ENCODE assay signal across 11 mouse cellular contexts in the genomic region with DNA sequence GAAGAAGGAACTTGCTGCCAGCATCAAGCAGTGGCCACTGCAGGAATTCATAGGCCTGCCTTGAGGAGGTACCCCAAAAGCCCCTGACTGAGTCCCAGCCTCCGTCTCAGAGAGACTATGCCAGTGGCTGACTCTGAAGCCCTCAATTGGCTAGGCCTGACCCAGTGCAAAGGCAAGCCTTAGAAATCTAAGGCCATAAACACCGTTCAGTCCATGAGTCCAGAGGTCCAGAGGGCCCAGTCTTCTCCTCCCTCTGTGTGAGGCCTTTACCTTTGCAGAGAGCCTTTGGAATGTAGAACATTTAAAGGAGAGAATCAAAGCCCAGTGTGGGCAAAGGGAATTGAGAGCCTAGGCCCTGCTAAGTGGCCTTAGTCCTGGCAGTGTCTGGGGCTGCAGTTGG.
DNase-seq lines count a peak whose midpoint lies in the region; ATAC-seq and TF ChIP-seq lines count a peak whose summit lies in the region.
"Had no signal": no experiment of that assay in that cellular context is flagged by ENCODE, and none has a peak within 500 bp of the region (broad histone marks: within the 10 kb centered on the region; RNA-seq: fewer than 3 reads in every experiment).

No protein-coding gene starts in this region.

- no peak for ATAC-seq in heart, embryonic 13.5 days (ENCODE audit: extremely low read depth, insufficient number of reproducible peaks, low FRiP score, low TSS enrichment)
- ATAC-seq in lung, postnatal 0 days, result no peak
- no peak for ATAC-seq in kidney, embryonic 14.5 days (ENCODE audit: low FRiP score, low TSS enrichment)
- ATAC-seq in stomach, embryonic 14.5 days (ENCODE audit: insufficient number of reproducible peaks, insufficient read depth, low FRiP score, low read depth), result no peak

- TF ChIP-seq CTCF in lung, postnatal 0 days (IDR thresholded peaks at IDR 0.05), result no peak

- 72% methylated on average over 2 of the region's 2 CpGs for WGBS in heart, embryonic 13.5 days
- 69% methylated on average over 2 of the region's 2 CpGs for WGBS in lung, postnatal 0 days
- WGBS in kidney, embryonic 14.5 days, result 77% methylated on average over 2 of the region's 2 CpGs
- 83% methylated on average over 2 of the region's 2 CpGs for WGBS in stomach, embryonic 14.5 days

- no peak overlapping the region for H3K9ac ChIP-seq in heart, embryonic 13.5 days
- no peak overlapping the region for H3K9ac ChIP-seq in lung, postnatal 0 days (replicated peaks; ENCODE audit: low read depth)
- no peak overlapping the region for H3K9ac ChIP-seq in kidney, embryonic 14.5 days (ENCODE audit: low read depth, low read length)
- no peak overlapping the region for H3K9ac ChIP-seq in stomach, embryonic 14.5 days (replicated peaks; ENCODE audit: low read depth, low read length)
- H3K9ac ChIP-seq: hindbrain, embryonic 13.5 days had no signal

- TF ChIP-seq EP300 in lung, postnatal 0 days (IDR thresholded peaks at IDR 0.05), result no peak

- H3K9me3 ChIP-seq in heart, embryonic 13.5 days, result no peaks in the 10 kb centered on the region
- no peaks in the 10 kb centered on the region for H3K9me3 ChIP-seq in lung, postnatal 0 days (ENCODE audit: low read length)
- H3K9me3 ChIP-seq in kidney, embryonic 14.5 days (ENCODE audit: control insufficient read depth, low read length), result no peaks in the 10 kb centered on the region
- no peaks in the 10 kb centered on the region for H3K9me3 ChIP-seq in stomach, embryonic 14.5 days (ENCODE audit: control insufficient read depth, low read depth, low read length)
- H3K9me3 ChIP-seq: hindbrain, embryonic 13.5 days had no signal

- H3K27ac ChIP-seq in heart, embryonic 13.5 days (replicated peaks), result peak overlapping the region; percentile 85
- 0 out of 2 replicates have a peak overlapping the region, but pooled peaks have one; percentile 39 for H3K27ac ChIP-seq in lung, postnatal 0 days (ENCODE audit: low read length)
- peak overlapping the region; percentile 44; the same call in 1 of the 2 replicates for H3K27ac ChIP-seq in kidney, embryonic 14.5 days (ENCODE audit: low read depth, low read length)
- H3K27ac ChIP-seq in stomach, embryonic 14.5 days (ENCODE audit: low read length), result peak overlapping the region; percentile 21; the same call in 1 of the 2 replicates
- H3K27ac ChIP-seq: hindbrain, embryonic 13.5 days; left cerebral cortex, adult 2 months had no signal

- H3K4me1 ChIP-seq in heart, embryonic 13.5 days, result peaks cover 57% of the 10 kb centered on the region
- H3K4me1 ChIP-seq in lung, postnatal 0 days (ENCODE audit: insufficient read depth, low read depth, low read length), result peaks cover 17% of the 10 kb centered on the region
- H3K4me1 ChIP-seq in kidney, embryonic 14.5 days (ENCODE audit: control insufficient read depth, insufficient read depth, low read length), result peaks cover 32% of the 10 kb centered on the region; the same call in 1 of the 2 replicates
- peaks cover 39% of the 10 kb centered on the region for H3K4me1 ChIP-seq in stomach, embryonic 14.5 days (ENCODE audit: control insufficient read depth, insufficient read depth, low read length)

- H3K27me3 ChIP-seq in heart, embryonic 13.5 days (replicated peaks), result peaks cover 65% of the 10 kb centered on the region
- no peaks in the 10 kb centered on the region for H3K27me3 ChIP-seq in lung, postnatal 0 days (replicated peaks; ENCODE audit: insufficient read depth, low read length)
- H3K27me3 ChIP-seq in kidney, embryonic 14.5 days (ENCODE audit: control insufficient read depth, insufficient read depth, low read length), result no peaks in the 10 kb centered on the region
- no peaks in the 10 kb centered on the region for H3K27me3 ChIP-seq in stomach, embryonic 14.5 days (ENCODE audit: control insufficient read depth, insufficient read depth, low read length)
- H3K27me3 ChIP-seq: hindbrain, embryonic 13.5 days had no signal

- DNase-seq in heart, adult 8-10 months (ENCODE audit: low spot score), result no peak
- DNase-seq in lung, postnatal 0 days (ENCODE audit: low spot score), result no peak
- no peak for DNase-seq in lung, postnatal 36 days
- DNase-seq in thymus, postnatal 10 days (ENCODE audit: low spot score in 2 of 2), result no peak
- DNase-seq in adrenal gland, postnatal 25 days, result no peak
- DNase-seq: cerebellum, adult 18-20 months had no signal

- H3K36me3 ChIP-seq in heart, embryonic 13.5 days, result no peaks in the 10 kb centered on the region
- H3K36me3 ChIP-seq in lung, postnatal 0 days (ENCODE audit: insufficient read depth, low read length), result no peaks in the 10 kb centered on the region
- H3K36me3 ChIP-seq in kidney, embryonic 14.5 days (ENCODE audit: control insufficient read depth, insufficient read depth, low read length), result peaks cover 5% of the 10 kb centered on the region; the same call in 1 of the 2 replicates
- peaks cover 6% of the 10 kb centered on the region; the same call in 1 of the 2 replicates for H3K36me3 ChIP-seq in stomach, embryonic 14.5 days (ENCODE audit: control insufficient read depth, insufficient read depth, low read length)
- H3K36me3 ChIP-seq: hindbrain, embryonic 13.5 days had no signal

- H3K4me2 ChIP-seq in heart, embryonic 13.5 days, result no peak overlapping the region
- no peak overlapping the region for H3K4me2 ChIP-seq in lung, postnatal 0 days (replicated peaks; ENCODE audit: low read depth, low read length)
- H3K4me2 ChIP-seq in kidney, embryonic 14.5 days (replicated peaks; ENCODE audit: low read depth, low read length), result no peak overlapping the region
- H3K4me2 ChIP-seq in stomach, embryonic 14.5 days (replicated peaks; ENCODE audit: low read depth, low read length), result no peak overlapping the region
- H3K4me2 ChIP-seq: hindbrain, embryonic 13.5 days had no signal

- H3K4me3 ChIP-seq in heart, embryonic 13.5 days, result no peak overlapping the region
- no peak overlapping the region for H3K4me3 ChIP-seq in lung, postnatal 0 days (ENCODE audit: low read depth, low read length)
- no peak overlapping the region for H3K4me3 ChIP-seq in kidney, embryonic 14.5 days (ENCODE audit: low read length)
- H3K4me3 ChIP-seq in stomach, embryonic 14.5 days (ENCODE audit: low read depth, low read length), result no peak overlapping the region
- H3K4me3 ChIP-seq: hindbrain, embryonic 13.5 days; left cerebral cortex, adult 2 months had no signal

Comparison
In these comparisons a context has a peak if more than half of its experiments do, and no peak if none do; other contexts are left out.
1. H3K27ac ChIP-seq: peak in every context shown above with its lines; median percentile 85 in heart, embryonic 13.5 days; 44 in kidney, embryonic 14.5 days; 39 in lung, postnatal 0 days; 21 in stomach, embryonic 14.5 days.